Mouse (Mus musculus): Measurements from ENCODE around the gene Spata2l.

- TF ChIP-seq CTCF (IDR thresholded peaks at IDR 0.05; ENCODE audit: insufficient read depth, low read length) (no peak), POLR2A (IDR thresholded peaks at IDR 0.05; ENCODE audit: borderline replicate concordance, extremely low read depth, low read depth, low read length) (no peak)
These were observed 4.3 kb downstream of the Spata2l start for GRCm38 (mm10) chr8:123231742-123232141.
